Mouse (Mus musculus): Measurements from ENCODE around the gene Jak2.

Jak2 gene

GRCm38 (mm10) chr19:29251191-29251957, at the start of gene Jak2:
Gene Jak2, plus strand, starts transcription at chr19:29251828.
- peak; percentile 95 for DNase-seq

- DNase-seq = no peak
Measured at GRCm38 (mm10) chr19:29203337-29203736, 48.3 kb upstream of the Jak2 start.

GRCm38 (mm10) chr19:29204583-29204982, 47.0 kb upstream of the Jak2 start:
- no peak for DNase-seq

- no peak for DNase-seq
Measured at GRCm38 (mm10) chr19:29205267-29205666, 46.4 kb upstream of the Jak2 start.

- no peak for DNase-seq
Measured at GRCm38 (mm10) chr19:29209898-29210297, 41.7 kb upstream of the Jak2 start.

- DNase-seq = peak; percentile 22
Measured at GRCm38 (mm10) chr19:29210319-29210718, 41.3 kb upstream of the Jak2 start.

- DNase-seq = no peak
Measured at GRCm38 (mm10) chr19:29215811-29216509, 35.7 kb upstream of the Jak2 start.

GRCm38 (mm10) chr19:29221867-29222266, 29.8 kb upstream of the Jak2 start:
- no peak for DNase-seq

- DNase-seq = no peak
Measured at GRCm38 (mm10) chr19:29224968-29225367, 26.7 kb upstream of the Jak2 start.

GRCm38 (mm10) chr19:29226996-29227395, 24.6 kb upstream of the Jak2 start:
- DNase-seq = no peak

GRCm38 (mm10) chr19:29227941-29228590, 23.6 kb upstream of the Jak2 start:
- DNase-seq = peak; percentile 48

GRCm38 (mm10) chr19:29228989-29229388, 22.6 kb upstream of the Jak2 start:
- DNase-seq = no peak

GRCm38 (mm10) chr19:29232738-29233137, 18.9 kb upstream of the Jak2 start:
- DNase-seq = no peak

GRCm38 (mm10) chr19:29236658-29237385, 14.8 kb upstream of the Jak2 start:
- DNase-seq = peak; percentile 47

GRCm38 (mm10) chr19:29238171-29238570, 13.5 kb upstream of the Jak2 start:
- no peak for DNase-seq

- no peak for DNase-seq
Measured at GRCm38 (mm10) chr19:29239513-29240235, 12.0 kb upstream of the Jak2 start.

- DNase-seq = no peak
Measured at GRCm38 (mm10) chr19:29240676-29241075, 11.0 kb upstream of the Jak2 start.

- no peak for DNase-seq
Measured at GRCm38 (mm10) chr19:29241581-29241980, 10.0 kb upstream of the Jak2 start.

- DNase-seq = no peak
Measured at GRCm38 (mm10) chr19:29249933-29250332, 1.7 kb upstream of the Jak2 start.

- DNase-seq = peak; percentile 74
Measured at GRCm38 (mm10) chr19:29251958-29252801, 552 bp downstream of the Jak2 start.

- no peak for DNase-seq
Measured at GRCm38 (mm10) chr19:29252831-29253545, 1.4 kb downstream of the Jak2 start.
